Mouse (Mus musculus): ENCODE measurements around the gene Dmc1. TPM values are rescaled to one million over a fixed set of nuclear protein-coding genes. Genes with fewer than 3 reads are reported as not detected.

The Dmc1 gene
- polyA plus RNA-seq, 1 experiment from 2014 or later = 0.90 TPM

DNA sequence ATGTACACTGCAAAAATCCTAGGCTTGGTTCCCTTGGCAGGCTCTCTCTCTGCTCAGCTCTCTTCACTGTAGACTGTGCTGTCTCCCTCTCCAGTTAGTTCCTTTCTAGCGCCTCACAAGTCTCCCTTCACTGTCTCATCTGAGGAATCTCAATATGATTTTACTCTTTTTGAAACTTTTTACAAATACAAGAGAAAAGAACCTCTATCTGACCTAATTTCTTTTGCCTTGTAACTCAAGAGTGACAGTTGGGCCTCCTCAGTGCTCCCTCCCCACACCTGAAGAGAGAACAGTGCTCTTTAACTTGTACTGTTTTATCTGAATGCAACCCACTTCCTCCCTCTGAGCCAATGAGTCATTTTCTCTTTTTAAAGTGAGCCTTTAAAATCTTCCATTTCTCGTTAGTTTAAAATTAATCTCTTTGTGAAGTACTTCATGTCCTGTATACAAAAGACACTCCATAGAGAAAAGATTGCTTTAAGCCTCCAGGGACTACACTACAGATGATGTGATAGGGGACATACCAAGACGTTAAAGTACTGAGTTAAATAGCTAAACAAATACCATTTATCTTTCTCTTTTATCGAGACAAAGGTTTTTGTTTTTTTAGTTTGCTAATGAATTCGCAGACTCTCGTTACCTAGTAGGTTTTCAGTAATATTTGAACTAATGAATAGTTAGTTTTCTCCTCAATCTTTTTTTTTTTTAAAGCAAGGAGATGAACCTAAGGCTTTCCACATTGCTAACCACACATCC, 27.1 kb downstream of the Dmc1 start:
- Histone ChIP-seq H3K9me3 (ENCODE audit: low read length) (no peaks in the 10 kb centered on the region), H3K36me3 (ENCODE audit: insufficient read depth, low read length) (no peaks in the 10 kb centered on the region), H3K27ac (ENCODE audit: low read length) (no peak overlapping the region), H3K4me3 (ENCODE audit: low read depth, low read length) (no peak overlapping the region), H3K9ac (replicated peaks; ENCODE audit: low read depth) (no peak overlapping the region), H3K4me1 (ENCODE audit: insufficient read depth, low read depth, low read length) (no peaks in the 10 kb centered on the region), H3K4me2 (replicated peaks; ENCODE audit: low read depth, low read length) (no peak overlapping the region), H3K27me3 (replicated peaks; ENCODE audit: insufficient read depth, low read length) (no peaks in the 10 kb centered on the region)
- DNase-seq (ENCODE audit: low spot score) (no peak), ATAC-seq (no peak)
- TF ChIP-seq CTCF (IDR thresholded peaks at IDR 0.05) (no peak), EP300 (IDR thresholded peaks at IDR 0.05) (no peak)
- 43% methylated on average over 6 of the region's 6 CpGs for WGBS

DNA sequence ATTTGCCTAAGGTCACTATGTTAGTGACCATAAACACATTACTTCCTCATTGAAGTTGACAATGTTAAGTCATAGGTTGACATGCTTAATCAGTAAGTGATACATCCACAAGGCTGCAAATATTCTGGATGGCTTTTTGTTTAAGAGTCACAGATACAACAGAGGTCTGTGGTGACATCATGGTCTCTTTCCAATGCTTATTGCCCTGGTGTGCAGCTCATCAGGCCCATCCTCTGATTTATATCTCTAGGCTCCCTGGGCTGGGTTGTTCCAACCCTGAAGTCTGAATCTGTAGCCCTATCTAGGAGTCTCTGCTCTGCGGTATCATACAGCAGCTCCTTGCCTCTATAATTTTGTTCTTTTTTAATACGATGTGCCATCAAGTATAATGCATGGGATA, 28.0 kb downstream of the Dmc1 start:
- DNase-seq (ENCODE audit: low spot score) (no peak), ATAC-seq (no peak)
- no peak overlapping the region for H3K9ac ChIP-seq (replicated peaks; ENCODE audit: low read depth)
- H3K27me3 ChIP-seq (replicated peaks; ENCODE audit: insufficient read depth, low read length) = no peaks in the 10 kb centered on the region
- WGBS = 88% methylated on average over 2 of the region's 2 CpGs
- no peaks in the 10 kb centered on the region for H3K9me3 ChIP-seq (ENCODE audit: low read length)
- no peaks in the 10 kb centered on the region for H3K36me3 ChIP-seq (ENCODE audit: insufficient read depth, low read length)
- H3K4me3 ChIP-seq (ENCODE audit: low read depth, low read length) = no peak overlapping the region
- no peak overlapping the region for H3K4me2 ChIP-seq (replicated peaks; ENCODE audit: low read depth, low read length)
- H3K4me1 ChIP-seq (ENCODE audit: insufficient read depth, low read depth, low read length) = no peaks in the 10 kb centered on the region
- TF ChIP-seq EP300 (IDR thresholded peaks at IDR 0.05) (no peak), CTCF (IDR thresholded peaks at IDR 0.05) (no peak)
- H3K27ac ChIP-seq (ENCODE audit: low read length) = no peak overlapping the region

- WGBS = 40% methylated on average over 1 of the region's 1 CpGs
- H3K4me2 ChIP-seq (replicated peaks; ENCODE audit: low read depth, low read length) = no peak overlapping the region
- no peak overlapping the region for H3K9ac ChIP-seq (replicated peaks; ENCODE audit: low read depth)
- no peak for TF ChIP-seq CTCF (IDR thresholded peaks at IDR 0.05)
- no peak for TF ChIP-seq EP300 (IDR thresholded peaks at IDR 0.05)
- no peaks in the 10 kb centered on the region for H3K9me3 ChIP-seq (ENCODE audit: low read length)
- no peak overlapping the region for H3K4me3 ChIP-seq (ENCODE audit: low read depth, low read length)
- ATAC-seq = no peak
- no peaks in the 10 kb centered on the region for H3K36me3 ChIP-seq (ENCODE audit: insufficient read depth, low read length)
- H3K27ac ChIP-seq (ENCODE audit: low read length) = no peak overlapping the region
- DNase-seq (ENCODE audit: low spot score) = no peak
- H3K4me1 ChIP-seq (ENCODE audit: insufficient read depth, low read depth, low read length) = no peaks in the 10 kb centered on the region
- H3K27me3 ChIP-seq (replicated peaks; ENCODE audit: insufficient read depth, low read length) = no peaks in the 10 kb centered on the region
Observed at GRCm38 (mm10) chr15:79575543-79576222, 29.2 kb downstream of the Dmc1 start.

GRCm38 (mm10) chr15:79562417-79562816, 42.5 kb downstream of the Dmc1 start:
- Histone ChIP-seq H3K36me3 (ENCODE audit: insufficient read depth, low read length) (no peaks in the 10 kb centered on the region), H3K27me3 (replicated peaks; ENCODE audit: insufficient read depth, low read length) (no peaks in the 10 kb centered on the region), H3K9me3 (ENCODE audit: low read length) (no peaks in the 10 kb centered on the region), H3K9ac (replicated peaks; ENCODE audit: low read depth) (no peak overlapping the region), H3K4me3 (ENCODE audit: low read depth, low read length) (no peak overlapping the region), H3K27ac (ENCODE audit: low read length) (no peak overlapping the region), H3K4me1 (ENCODE audit: insufficient read depth, low read depth, low read length) (no peaks in the 10 kb centered on the region), H3K4me2 (replicated peaks; ENCODE audit: low read depth, low read length) (no peak overlapping the region)
- no peak for ATAC-seq
- 63% methylated on average over 9 of the region's 9 CpGs for WGBS
- no peak for DNase-seq (ENCODE audit: low spot score)
- TF ChIP-seq CTCF (IDR thresholded peaks at IDR 0.05) = no peak
- TF ChIP-seq EP300 (IDR thresholded peaks at IDR 0.05) = no peak

GRCm38 (mm10) chr15:79559649-79560048, 45.3 kb downstream of the Dmc1 start:
- WGBS = 26% methylated on average over 3 of the region's 3 CpGs
- H3K9me3 ChIP-seq (ENCODE audit: low read length) = no peaks in the 10 kb centered on the region
- H3K4me3 ChIP-seq (ENCODE audit: low read depth, low read length) = no peak overlapping the region
- H3K36me3 ChIP-seq (ENCODE audit: insufficient read depth, low read length) = no peaks in the 10 kb centered on the region
- no peak overlapping the region for H3K27ac ChIP-seq (ENCODE audit: low read length)
- H3K4me1 ChIP-seq (ENCODE audit: insufficient read depth, low read depth, low read length) = no peaks in the 10 kb centered on the region
- no peak for DNase-seq (ENCODE audit: low spot score)
- H3K4me2 ChIP-seq (replicated peaks; ENCODE audit: low read depth, low read length) = no peak overlapping the region
- no peaks in the 10 kb centered on the region for H3K27me3 ChIP-seq (replicated peaks; ENCODE audit: insufficient read depth, low read length)
- TF ChIP-seq EP300 (IDR thresholded peaks at IDR 0.05) (no peak), CTCF (IDR thresholded peaks at IDR 0.05) (no peak)
- H3K9ac ChIP-seq (replicated peaks; ENCODE audit: low read depth) = no peak overlapping the region
- no peak for ATAC-seq

DNA sequence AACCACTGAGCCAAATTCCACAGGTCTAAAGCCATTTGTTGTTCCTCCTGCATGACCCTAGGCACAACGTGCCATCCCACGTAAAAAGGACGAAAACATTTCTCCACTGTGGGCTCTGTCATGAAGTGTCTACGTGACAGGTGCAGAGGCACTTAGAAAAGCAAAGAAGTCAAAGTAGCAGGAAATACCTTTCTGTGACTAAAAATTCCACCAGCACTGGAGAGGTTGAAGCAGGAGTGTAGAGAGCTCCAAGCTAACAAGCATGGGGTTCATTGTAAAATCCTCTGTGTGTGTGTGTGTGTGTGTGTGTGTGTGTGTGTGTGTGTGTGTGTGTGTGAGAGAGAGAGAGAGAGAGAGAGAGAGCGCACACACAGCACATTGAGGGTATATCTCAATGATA, 52.3 kb downstream of the Dmc1 start:
- WGBS = 62% methylated on average over 5 of the region's 5 CpGs
- no peak overlapping the region for H3K9ac ChIP-seq (replicated peaks; ENCODE audit: low read depth)
- TF ChIP-seq EP300 (IDR thresholded peaks at IDR 0.05) (no peak), CTCF (IDR thresholded peaks at IDR 0.05) (no peak)

More for the DNA sequence above, 52.3 kb downstream of the Dmc1 start:
- H3K36me3 ChIP-seq (ENCODE audit: insufficient read depth, low read length) = no peaks in the 10 kb centered on the region
- H3K4me3 ChIP-seq (ENCODE audit: low read depth, low read length) = no peak overlapping the region
- H3K4me2 ChIP-seq (replicated peaks; ENCODE audit: low read depth, low read length) = no peak overlapping the region
- H3K4me1 ChIP-seq (ENCODE audit: insufficient read depth, low read depth, low read length) = no peaks in the 10 kb centered on the region
- DNase-seq (ENCODE audit: low spot score) = peak; percentile 67
- no peaks in the 10 kb centered on the region for H3K9me3 ChIP-seq (ENCODE audit: low read length)
- no peaks in the 10 kb centered on the region for H3K27me3 ChIP-seq (replicated peaks; ENCODE audit: insufficient read depth, low read length)
- no peak overlapping the region for H3K27ac ChIP-seq (ENCODE audit: low read length)
- peak; percentile 87 for ATAC-seq
